Mouse (Mus musculus): ENCODE measurements around the gene Hspa1b.

DNA sequence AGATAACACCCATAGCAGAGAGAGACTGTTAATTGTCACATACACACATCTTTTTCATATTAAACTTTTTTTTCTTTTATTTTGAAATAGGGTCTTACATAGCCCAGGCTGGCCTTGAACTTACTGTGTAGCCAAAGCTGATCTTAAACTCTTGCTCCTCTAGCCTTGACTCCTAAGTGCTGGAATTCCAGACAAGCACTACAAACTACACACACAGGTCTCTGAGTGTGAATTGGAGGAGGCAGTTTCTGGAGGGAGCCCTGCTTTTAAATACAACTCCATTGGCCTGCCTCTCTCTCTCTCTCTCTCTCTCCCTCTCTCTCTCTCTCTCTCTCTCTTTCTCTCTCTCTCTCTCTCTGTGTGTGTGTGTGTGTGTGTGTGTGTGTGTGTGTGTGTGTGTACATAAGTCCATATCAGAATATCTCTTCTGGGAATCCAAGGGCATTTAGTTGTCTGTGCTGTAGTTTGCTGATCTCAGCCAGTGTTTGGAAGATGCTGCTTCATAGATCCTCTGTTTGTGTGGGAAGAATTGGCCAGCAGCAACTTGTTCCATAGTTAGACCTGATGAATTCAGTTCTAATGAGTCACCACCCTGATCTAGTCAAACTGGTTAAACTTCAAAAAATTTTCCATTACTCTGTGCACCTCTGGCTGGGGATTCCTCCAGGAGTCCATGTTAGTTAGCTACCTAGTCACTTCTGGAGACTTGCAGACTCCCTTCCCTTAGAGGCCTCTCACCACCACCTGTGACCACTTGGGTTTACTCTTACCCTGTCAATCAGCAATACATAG lies 1.9 kb upstream of the Hspa1b start:
- TF ChIP-seq CTCF (IDR thresholded peaks at IDR 0.05; ENCODE audit: low read depth) (no peak), EP300 (IDR thresholded peaks at IDR 0.05; ENCODE audit: low read depth) (no peak)
